Mouse (Mus musculus): ENCODE measurements at regions not wholly inside any gene's neighbourhood (a gene's known extent, or its start where the extent isn't known, plus 50 kb on each side); places are given as distances from the start of the nearest gene placed in this dataset.

- TF ChIP-seq CTCF (IDR thresholded peaks at IDR 0.05) (no peak), EP300 (IDR thresholded peaks at IDR 0.05) (no peak)
Measured at GRCm38 (mm10) chr3:119995781-119996180, 211.5 kb upstream of the Ptbp2 start.

All from lung, postnatal 0 days (tissue).